Mouse (Mus musculus) lung, embryonic 16.5 days (tissue): ENCODE results near the gene Bcl7c. TPM values are rescaled to one million over a fixed set of nuclear protein-coding genes. Genes with fewer than 3 reads are reported as not detected.

Source experiments
- ATAC-seq: fragments of 200-750 bp; cut with Nextera tagmentation; 2 replicates; pipeline ENCODE4 v1.8.0; 2017; ENCODE audit warnings: low read depth, mild to moderate bottlenecking, moderate library complexity
- H3K27ac ChIP-seq: fragments of 300-500 bp; sonication (generic); 2 replicates; pipeline ENCODE4 v1.5.1; 2014; ENCODE audit warnings: mild to moderate bottlenecking, control low read depth, low read length
- H3K27me3 ChIP-seq: fragments of 300-500 bp; sonication (generic); 2 replicates; pipeline ENCODE4 v1.6.1; 2014; ENCODE audit warnings: low read depth, low read length, mixed read lengths; ENCODE audit not compliant: control insufficient read depth, insufficient read depth
- H3K36me3 ChIP-seq: fragments of 300-500 bp; sonication (generic); 2 replicates; pipeline ENCODE4 v1.6.1; 2014; ENCODE audit warnings: low read length; ENCODE audit not compliant: control insufficient read depth, insufficient read depth
- H3K4me1 ChIP-seq: fragments of 300-500 bp; sonication (generic); replicated peaks from 2 replicates; pipeline ENCODE4 v1.6.1; 2014; ENCODE audit warnings: low read length, mixed read lengths; ENCODE audit not compliant: control insufficient read depth, insufficient read depth
- H3K4me2 ChIP-seq: fragments of 300-500 bp; sonication (generic); 2 replicates; pipeline ENCODE4 v1.6.1; 2014; ENCODE audit warnings: low read depth, low read length, control low read depth
- H3K4me3 ChIP-seq: fragments of 300-500 bp; sonication (generic); 2 replicates; pipeline ENCODE4 v1.5.1; 2014; ENCODE audit warnings: mild to moderate bottlenecking, low read length, control low read depth
- H3K9ac ChIP-seq: fragments of 300-500 bp; sonication (generic); 2 replicates; pipeline ENCODE4 v1.6.1; 2014; ENCODE audit warnings: low read length, control low read depth
- H3K9me3 ChIP-seq: fragments of 300-500 bp; sonication (generic); 2 replicates; pipeline ENCODE4 v1.6.1; 2016; ENCODE audit warnings: low read length; ENCODE audit not compliant: control insufficient read depth
- WGBS: fragments of 180-500 bp; shearing (Covaris S2); extraction: QIAGEN DNeasy Blood & Tissue Kit; methylation state at CpG from one replicate; pipeline ENCODE4 v1.1.7; 2014; 5-methylcytosine and 5-hydroxymethylcytosine counted together
- polyA plus RNA-seq: library from polyadenylated mRNA; unstranded; fragments of >200 nt; fragmentation: Nextera tagmentation; extraction: Ambion mirVana; gene quantifications from 2 replicates; pipeline ENCODE4 v1.2.1, GENCODE M21; 2015

Gene Bcl7c
- polyA plus RNA-seq, 1 experiment from 2014 or later = 46.1 TPM

DNA sequence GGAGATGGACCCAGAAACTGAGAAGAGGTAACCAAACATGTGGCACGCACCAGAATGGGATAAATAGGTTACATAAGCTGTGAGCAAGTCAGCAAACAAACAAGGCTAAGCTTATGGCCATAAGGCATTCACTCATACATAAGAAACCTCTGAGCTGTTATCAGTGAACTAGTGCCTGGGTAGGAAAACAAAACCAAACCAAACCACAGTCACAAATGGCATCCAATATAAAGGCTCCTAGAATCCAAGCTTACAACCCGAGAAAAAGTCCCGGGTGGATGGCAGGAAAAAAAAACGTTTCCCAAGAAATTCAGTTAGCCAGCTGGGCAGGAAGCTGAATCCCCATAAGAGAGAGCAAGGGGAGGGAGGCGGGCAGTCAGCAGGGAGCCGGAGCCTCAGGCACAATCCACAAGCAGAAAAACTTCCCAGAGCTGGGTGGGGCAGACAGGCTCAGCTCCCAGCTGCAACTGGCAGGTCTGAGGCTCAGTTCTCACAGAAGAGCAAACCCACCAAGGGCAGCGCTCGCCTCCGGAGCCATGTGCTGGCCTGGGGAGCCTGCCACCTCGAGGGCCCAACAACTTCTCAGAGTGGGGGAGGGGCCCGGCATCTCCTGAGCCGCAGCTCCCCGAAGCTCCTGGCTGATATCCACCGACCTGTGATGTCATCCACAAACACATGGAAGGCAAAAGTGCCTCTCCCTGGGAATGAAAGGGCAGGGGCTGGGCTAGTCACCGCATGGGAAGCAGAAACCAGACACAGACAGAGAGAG is 17.3 kb downstream of the Bcl7c start:
- peak overlapping the region; percentile 89 for H3K27ac ChIP-seq
- peak overlapping the region; percentile 67 for H3K9ac ChIP-seq
- WGBS = 6% methylated on average over 14 of the region's 15 CpGs
- no peaks in the 10 kb centered on the region for H3K36me3 ChIP-seq
- no peaks in the 10 kb centered on the region for H3K27me3 ChIP-seq
- peak; percentile 94 for ATAC-seq
- H3K4me3 ChIP-seq = peak overlapping the region; percentile 43
- H3K9me3 ChIP-seq = no peaks in the 10 kb centered on the region
- H3K4me1 ChIP-seq = peaks cover 7% of the 10 kb centered on the region
- H3K4me2 ChIP-seq = peak overlapping the region; percentile 64

DNA sequence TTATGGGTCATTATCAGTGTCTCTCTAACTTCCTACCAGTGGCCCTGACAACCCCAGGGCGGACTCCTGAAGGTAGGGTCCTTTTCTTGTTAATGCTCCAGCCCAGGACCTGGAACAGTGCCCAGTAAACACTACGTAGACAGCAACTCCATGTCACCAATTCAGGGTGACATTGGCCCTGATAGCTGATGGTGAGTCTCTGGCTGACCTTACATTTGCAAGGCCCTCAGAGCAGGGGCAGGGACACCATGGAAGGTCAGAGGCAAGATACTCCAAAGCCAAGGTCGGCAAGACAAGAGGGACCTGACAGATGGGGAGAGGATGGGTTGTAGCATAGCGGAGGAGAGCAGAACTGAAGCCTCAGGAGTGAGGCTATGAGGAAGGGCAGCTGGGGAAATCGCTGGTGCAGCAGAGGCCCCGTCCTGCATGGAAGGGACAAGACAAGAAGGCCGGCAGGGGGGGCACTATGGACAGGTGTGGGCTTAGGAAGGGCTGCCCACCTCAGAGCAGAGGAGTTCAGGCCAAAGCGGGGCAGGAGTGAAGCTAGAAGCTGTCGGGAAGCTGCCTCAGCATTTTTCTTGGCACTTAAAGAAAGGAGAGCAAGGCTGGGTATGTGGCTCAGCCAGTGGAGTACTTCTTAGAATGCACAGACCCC is 19.0 kb downstream of the Bcl7c start:
- H3K9ac ChIP-seq = no peak overlapping the region
- 64% methylated on average over 9 of the region's 9 CpGs for WGBS

DNA sequence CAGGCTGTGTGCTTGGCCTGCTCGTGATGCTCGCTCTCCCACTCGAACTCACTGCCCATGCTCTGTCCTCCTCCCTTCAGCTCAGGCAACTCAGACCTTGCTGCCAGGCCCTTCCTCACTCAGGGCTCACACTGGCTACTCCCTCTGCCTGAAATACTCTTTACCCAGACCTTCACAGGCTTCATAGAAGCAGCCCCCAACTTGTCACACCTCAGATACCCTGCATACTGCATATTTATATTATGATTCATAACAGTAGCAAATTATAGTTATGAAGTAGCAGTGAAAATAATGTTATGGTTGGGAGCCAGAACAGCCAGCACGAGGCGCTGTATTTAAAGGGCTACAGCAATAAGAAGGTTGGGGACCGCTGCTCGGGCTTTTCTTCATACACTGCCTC is 19.8 kb downstream of the Bcl7c start:
- no peaks in the 10 kb centered on the region for H3K36me3 ChIP-seq
- no peak overlapping the region for H3K4me2 ChIP-seq
- no peaks in the 10 kb centered on the region for H3K27me3 ChIP-seq
- ATAC-seq = no peak
- H3K4me1 ChIP-seq = peaks cover 20% of the 10 kb centered on the region
- no peaks in the 10 kb centered on the region for H3K9me3 ChIP-seq
- H3K4me3 ChIP-seq = no peak overlapping the region
- WGBS = 75% methylated on average over 7 of the region's 7 CpGs
- no peak overlapping the region for H3K27ac ChIP-seq
- H3K9ac ChIP-seq = no peak overlapping the region

More for the DNA sequence above, 19.0 kb downstream of the Bcl7c start:
- ATAC-seq = no peak
- H3K4me3 ChIP-seq = no peak overlapping the region
- H3K27me3 ChIP-seq = no peaks in the 10 kb centered on the region
- no peaks in the 10 kb centered on the region for H3K36me3 ChIP-seq
- H3K4me2 ChIP-seq = no peak overlapping the region
- H3K9me3 ChIP-seq = no peaks in the 10 kb centered on the region
- H3K27ac ChIP-seq = no peak overlapping the region
- peaks cover 19% of the 10 kb centered on the region for H3K4me1 ChIP-seq

DNA sequence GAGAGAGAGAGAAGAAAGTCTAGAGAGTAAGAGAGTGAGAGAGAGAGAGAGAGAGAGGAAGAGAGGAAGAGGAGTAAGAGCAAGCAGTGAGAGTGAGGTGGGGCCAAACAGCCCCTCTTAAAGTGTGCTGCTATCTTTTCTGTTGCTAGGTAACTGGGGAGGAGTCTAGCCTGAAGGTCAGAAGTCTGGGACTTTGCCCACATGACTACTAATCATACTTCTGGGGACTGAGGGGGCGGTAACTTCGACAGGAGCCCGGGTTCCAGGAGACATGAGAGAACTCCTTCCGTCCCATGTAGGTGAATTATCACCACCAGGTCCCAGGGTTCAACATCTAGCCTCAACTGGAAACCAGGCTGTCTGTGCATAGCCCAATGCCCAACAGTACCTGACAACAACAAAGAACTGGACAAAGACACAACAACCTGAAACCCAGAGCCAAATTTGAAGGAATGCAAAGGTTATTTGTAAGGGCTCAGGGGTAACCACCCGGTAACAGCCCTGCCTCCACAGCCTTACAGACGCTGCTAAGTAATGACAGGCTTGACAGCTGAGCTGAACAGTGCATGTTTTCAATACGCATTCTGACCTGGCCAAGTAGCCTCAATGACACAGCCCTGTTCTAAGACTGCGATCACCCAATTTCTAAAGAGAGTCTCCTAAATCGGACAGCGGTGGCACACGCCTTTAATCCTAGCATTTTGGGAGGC is 21.8 kb downstream of the Bcl7c start:
- no peaks in the 10 kb centered on the region for H3K27me3 ChIP-seq
- no peak for ATAC-seq
- H3K4me2 ChIP-seq = no peak overlapping the region
- 63% methylated on average over 11 of the region's 11 CpGs for WGBS
- H3K4me1 ChIP-seq = peaks cover 20% of the 10 kb centered on the region
- H3K9ac ChIP-seq = no peak overlapping the region
- no peaks in the 10 kb centered on the region for H3K9me3 ChIP-seq
- H3K27ac ChIP-seq = no peak overlapping the region
- no peak overlapping the region for H3K4me3 ChIP-seq
- no peaks in the 10 kb centered on the region for H3K36me3 ChIP-seq

DNA sequence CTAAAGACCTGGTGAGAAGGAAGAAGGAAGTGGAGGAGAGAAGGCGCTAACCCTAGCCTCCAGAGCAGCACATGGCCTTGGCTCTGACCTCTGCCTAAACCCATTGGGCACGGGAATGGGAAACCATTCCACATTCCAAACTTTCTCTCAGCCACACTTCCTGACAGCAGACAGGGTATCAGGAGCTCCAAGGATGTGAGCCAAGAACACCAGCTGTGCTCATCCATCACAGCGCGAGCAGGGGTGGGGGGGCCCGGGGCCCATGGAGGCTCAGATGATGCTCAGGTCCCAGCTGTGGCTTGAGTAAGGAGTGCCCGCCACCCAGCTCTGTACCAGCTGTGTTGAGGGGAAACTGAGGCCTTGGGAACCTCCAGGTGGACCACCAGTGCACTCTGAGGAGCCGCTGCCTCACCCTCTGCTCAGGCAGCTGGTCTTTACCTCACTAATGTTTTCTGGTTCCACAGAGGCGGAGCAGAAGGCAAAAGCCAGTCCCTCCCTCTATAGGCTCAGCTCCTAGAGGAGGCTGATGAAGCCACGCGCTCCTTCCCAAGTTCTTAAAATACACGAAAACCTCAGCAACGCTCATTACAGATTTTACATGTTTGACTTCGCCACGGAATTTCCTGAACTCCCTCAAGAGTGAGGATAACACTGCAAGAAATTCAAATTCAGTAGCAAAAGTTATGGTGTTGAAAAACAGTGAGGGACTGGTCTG is 23.3 kb downstream of the Bcl7c start:
- Histone ChIP-seq H3K4me2 (no peak overlapping the region), H3K9ac (no peak overlapping the region), H3K4me3 (no peak overlapping the region), H3K27ac (no peak overlapping the region), H3K27me3 (no peaks in the 10 kb centered on the region), H3K9me3 (no peaks in the 10 kb centered on the region), H3K4me1 (peaks cover 13% of the 10 kb centered on the region), H3K36me3 (no peaks in the 10 kb centered on the region)
- WGBS = 52% methylated on average over 14 of the region's 14 CpGs
- peak; percentile 85 for ATAC-seq

DNA sequence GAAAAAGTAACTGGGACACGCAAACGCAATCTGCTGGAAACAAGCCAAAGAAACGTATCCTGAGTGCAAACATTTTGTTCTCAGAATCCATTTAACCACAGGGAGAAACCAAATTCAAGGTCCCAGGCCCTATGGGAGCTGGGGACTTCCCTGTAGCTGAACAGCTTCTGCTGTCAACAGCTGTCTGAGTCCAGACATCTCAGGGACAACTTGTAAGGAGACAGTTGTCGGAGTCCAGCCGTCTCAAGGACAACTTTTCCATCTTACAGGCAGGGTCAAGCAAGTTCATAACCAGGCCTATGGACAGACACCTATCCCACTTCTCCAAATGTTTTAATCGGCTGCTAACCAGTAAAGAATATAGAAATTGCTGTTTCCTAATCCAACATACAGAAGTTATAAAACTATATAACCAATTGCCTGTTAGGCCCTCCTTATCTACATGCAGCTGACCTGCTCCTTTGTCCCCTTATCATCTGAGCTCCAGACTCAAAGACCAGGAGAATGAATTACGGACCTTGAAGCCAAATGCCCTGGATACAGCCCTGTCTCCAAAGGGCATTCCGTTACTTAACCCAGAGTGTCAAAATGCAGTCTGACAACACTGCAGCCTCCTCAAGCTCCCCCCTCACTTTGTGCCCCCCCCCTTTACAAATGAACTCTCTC is 26.7 kb downstream of the Bcl7c start:
- Histone ChIP-seq H3K9ac (no peak overlapping the region), H3K4me1 (peaks cover 13% of the 10 kb centered on the region), H3K4me3 (no peak overlapping the region), H3K27me3 (no peaks in the 10 kb centered on the region), H3K36me3 (no peaks in the 10 kb centered on the region), H3K9me3 (no peaks in the 10 kb centered on the region), H3K4me2 (no peak overlapping the region), H3K27ac (no peak overlapping the region)
- 56% methylated on average over 8 of the region's 8 CpGs for WGBS
- ATAC-seq = no peak

DNA sequence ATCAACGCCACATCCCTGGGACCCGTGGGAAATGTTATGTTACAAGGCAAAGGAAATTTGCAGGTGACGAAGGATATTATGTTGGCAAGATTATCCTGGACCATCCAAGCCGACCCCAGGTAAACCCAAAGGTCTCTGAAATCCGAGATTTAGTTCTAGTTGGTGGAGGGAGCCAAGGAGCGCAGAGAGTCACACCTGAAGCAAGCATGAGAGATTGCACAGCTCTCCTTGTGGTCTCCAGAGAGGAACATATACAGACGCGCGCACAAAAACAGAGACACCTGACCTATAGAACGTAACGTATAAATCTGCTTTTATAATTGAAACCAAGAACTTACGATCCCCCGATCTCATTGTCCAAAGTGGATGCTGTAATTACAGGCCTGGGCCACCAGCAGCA is 28.2 kb downstream of the Bcl7c start:
- H3K9me3 ChIP-seq = no peaks in the 10 kb centered on the region
- no peak overlapping the region for H3K9ac ChIP-seq
- H3K36me3 ChIP-seq = no peaks in the 10 kb centered on the region
- H3K27ac ChIP-seq = no peak overlapping the region
- H3K27me3 ChIP-seq = no peaks in the 10 kb centered on the region
- ATAC-seq = no peak
- 86% methylated on average over 13 of the region's 13 CpGs for WGBS
- H3K4me3 ChIP-seq = no peak overlapping the region
- H3K4me1 ChIP-seq = peaks cover 9% of the 10 kb centered on the region
- H3K4me2 ChIP-seq = no peak overlapping the region

DNA sequence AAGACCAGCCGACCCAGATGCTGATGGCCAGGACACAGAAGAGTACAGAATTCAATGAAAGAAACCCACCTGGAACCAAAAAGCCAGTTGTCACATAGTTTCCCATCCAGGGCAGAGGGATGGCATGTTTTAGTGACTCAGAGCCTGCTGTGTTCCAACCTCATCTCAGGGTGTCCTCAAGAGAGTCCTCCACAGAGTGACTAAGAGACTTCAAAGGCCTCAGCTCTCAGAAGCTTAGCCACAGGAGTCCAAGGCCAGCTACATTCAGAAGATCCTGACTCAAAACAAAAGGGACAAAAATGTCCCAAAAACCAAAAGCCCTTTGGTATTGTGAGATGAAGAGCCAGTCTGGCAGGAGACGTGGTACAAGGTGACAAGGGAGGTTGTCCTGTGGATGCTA is 29.9 kb downstream of the Bcl7c start:
- H3K9me3 ChIP-seq = no peaks in the 10 kb centered on the region
- no peak overlapping the region for H3K4me3 ChIP-seq
- no peak overlapping the region for H3K4me2 ChIP-seq
- WGBS = 70% methylated on average over 2 of the region's 2 CpGs
- H3K27ac ChIP-seq = no peak overlapping the region
- no peaks in the 10 kb centered on the region for H3K36me3 ChIP-seq
- H3K4me1 ChIP-seq = no peaks in the 10 kb centered on the region
- ATAC-seq = no peak
- H3K9ac ChIP-seq = no peak overlapping the region
- H3K27me3 ChIP-seq = no peaks in the 10 kb centered on the region
